ENCODE assay signal across 8 mouse cellular contexts in genomic region chr19:46971051-46971689, GRCm38 (mm10). TPM values are rescaled to one million over a fixed set of nuclear protein-coding genes. Genes with fewer than 3 reads are reported as not detected.
DNase-seq lines count a peak whose midpoint lies in the region; ATAC-seq lines count a peak whose summit lies in the region.

No protein-coding gene starts in this region.

- H3K9me3 ChIP-seq in embryonic facial prominence, embryonic 14.5 days (ENCODE audit: control insufficient read depth, low read length), result no peaks in the 10 kb centered on the region
- no peaks in the 10 kb centered on the region for H3K9me3 ChIP-seq in neural tube, embryonic 15.5 days (replicated peaks)

- H3K4me3 ChIP-seq in embryonic facial prominence, embryonic 14.5 days (ENCODE audit: low read depth, low read length), result no peak overlapping the region
- no peak overlapping the region for H3K4me3 ChIP-seq in neural tube, embryonic 15.5 days (replicated peaks)

- no peak overlapping the region for H3K4me2 ChIP-seq in embryonic facial prominence, embryonic 14.5 days (ENCODE audit: low read depth, low read length)
- no peak overlapping the region for H3K4me2 ChIP-seq in neural tube, embryonic 15.5 days

- H3K36me3 ChIP-seq in embryonic facial prominence, embryonic 14.5 days (ENCODE audit: control insufficient read depth, insufficient read depth, low read length), result no peaks in the 10 kb centered on the region
- no peaks in the 10 kb centered on the region for H3K36me3 ChIP-seq in neural tube, embryonic 15.5 days

- ATAC-seq in embryonic facial prominence, embryonic 14.5 days (ENCODE audit: low read depth), result no peak
- no peak for ATAC-seq in neural tube, embryonic 15.5 days (ENCODE audit: low FRiP score)
- no peak for ATAC-seq in erythroid progenitor cell, adult 5-6 weeks (replicated peaks; ENCODE audit: low FRiP score, poor library complexity, severe bottlenecking)

- 58% methylated on average over 8 of the region's 8 CpGs for WGBS in embryonic facial prominence, embryonic 14.5 days
- WGBS in neural tube, embryonic 15.5 days, result 21% methylated on average over 8 of the region's 8 CpGs

- no peaks in the 10 kb centered on the region for H3K4me1 ChIP-seq in embryonic facial prominence, embryonic 14.5 days (ENCODE audit: control insufficient read depth, insufficient read depth, low read length)
- H3K4me1 ChIP-seq in neural tube, embryonic 15.5 days, result peaks cover 18% of the 10 kb centered on the region

- H3K27me3 ChIP-seq in embryonic facial prominence, embryonic 14.5 days (replicated peaks; ENCODE audit: control insufficient read depth, insufficient read depth, low read length), result no peaks in the 10 kb centered on the region
- H3K27me3 ChIP-seq in neural tube, embryonic 15.5 days (replicated peaks), result no peaks in the 10 kb centered on the region

- 0 out of 2 replicates have a peak overlapping the region, but pooled peaks have one; percentile 3 for H3K9ac ChIP-seq in embryonic facial prominence, embryonic 14.5 days (ENCODE audit: low read depth, low read length)
- no peak overlapping the region for H3K9ac ChIP-seq in neural tube, embryonic 15.5 days (replicated peaks)

- no peak overlapping the region for H3K27ac ChIP-seq in embryonic facial prominence, embryonic 14.5 days (replicated peaks; ENCODE audit: low read depth, low read length)
- H3K27ac ChIP-seq in neural tube, embryonic 15.5 days (replicated peaks), result peak overlapping the region; percentile 73

- DNase-seq in layer of hippocampus, adult 18-20 months (ENCODE audit: low spot score in 2 of 2), result peak; percentile 32 to 72
- no peak for DNase-seq in layer of hippocampus, adult 9-10 months (ENCODE audit: low spot score)
- no peak for DNase-seq in embryonic facial prominence, embryonic 14.5 days (ENCODE audit: low spot score)
- peak; percentile 56 for DNase-seq in layer of hippocampus, adult 9-11 months
- DNase-seq in ovary, adult 18-20 months (ENCODE audit: low spot score), result no peak
- no peak for DNase-seq in cerebellum, adult 18-20 months

RNA-seq across cellular contexts. Expression of gene Ina, which starts 43.3 kb away (rescaled TPM):
- 100 to 1,000 TPM; 183 to 187 TPM for total RNA-seq in layer of hippocampus, adult 18-20 months (2021)
- polyA plus RNA-seq in embryonic facial prominence, embryonic 14.5 days (2014; fragmentation: Nextera tagmentation; extraction: Ambion mirVana), result 17.6 and 17.9 TPM in 2 replicates
- polyA plus RNA-seq in neural tube, embryonic 15.5 days (2015; fragmentation: Nextera tagmentation; extraction: Ambion mirVana), result 385 and 491 TPM in 2 replicates
- not detected in 2 replicates for total RNA-seq in erythroid progenitor cell, adult 5-6 weeks (2015; ENCODE audit: low replicate concordance)
- total RNA-seq in erythroid progenitor cell, adult 5-6 weeks (2017; ENCODE audit: low replicate concordance), result not detected in 2 replicates

RNA-seq across cellular contexts. Expression of gene Nt5c2, which starts 43.8 kb away (rescaled TPM):
- total RNA-seq in layer of hippocampus, adult 18-20 months (2021), result 10 to 100 TPM; 75.5 to 78.5 TPM
- polyA plus RNA-seq in embryonic facial prominence, embryonic 14.5 days (2014; fragmentation: Nextera tagmentation; extraction: Ambion mirVana), result 65.6 and 66.3 TPM in 2 replicates
- polyA plus RNA-seq in neural tube, embryonic 15.5 days (2015; fragmentation: Nextera tagmentation; extraction: Ambion mirVana), result 72.1 and 78.5 TPM in 2 replicates
- 26.4 and 41.4 TPM in 2 replicates for total RNA-seq in erythroid progenitor cell, adult 5-6 weeks (2015; ENCODE audit: low replicate concordance)
- total RNA-seq in erythroid progenitor cell, adult 5-6 weeks (2017; ENCODE audit: low replicate concordance), result 34.8 and 47.9 TPM in 2 replicates

Comparison
In these comparisons a context has a peak if more than half of its experiments do, and no peak if none do; other contexts are left out.
1. DNase-seq: peak in layer of hippocampus, adult 18-20 months (2 of 2) and layer of hippocampus, adult 9-11 months (single experiment); none in layer of hippocampus, adult 9-10 months (single experiment), embryonic facial prominence, embryonic 14.5 days (single experiment), ovary, adult 18-20 months (single experiment) and cerebellum, adult 18-20 months (0 of 2).
2. RNA of gene Ina, which starts 43.3 kb away (total RNA-seq): 183 to 187 TPM in layer of hippocampus, adult 18-20 months; not detected in erythroid progenitor cell, adult 5-6 weeks; every median in the first group is over 100 times any median in the second.